Mouse (Mus musculus): ENCODE data around the gene Ppp1cc. TPM values are rescaled to one million over a fixed set of nuclear protein-coding genes. Genes with fewer than 3 reads are reported as not detected.

Ppp1cc gene
- polyA plus RNA-seq, 1 experiment from 2014 or later: 97.9 TPM

DNA sequence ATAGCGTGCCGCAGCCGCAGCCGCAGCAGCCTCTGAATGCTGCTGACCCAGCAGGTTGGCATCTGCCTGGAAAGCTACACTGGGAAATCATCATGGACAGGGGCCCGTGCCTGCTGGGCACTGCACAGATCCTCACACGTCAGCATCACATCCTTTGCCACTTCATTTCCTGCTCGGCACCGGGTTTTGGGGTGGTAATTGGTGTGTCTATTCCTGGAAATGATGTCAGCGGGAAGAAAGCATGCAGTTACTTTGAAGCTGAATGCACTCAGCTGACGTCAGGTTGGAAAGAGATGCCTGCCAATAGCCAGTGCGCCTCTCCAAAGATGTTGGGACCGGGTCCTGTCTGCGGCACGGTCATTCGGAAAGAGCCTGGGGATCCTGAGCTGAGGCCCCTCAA, 14.5 kb upstream of the Ppp1cc start:
- Histone ChIP-seq H3K9me3 (ENCODE audit: low read length) (no peaks in the 10 kb centered on the region), H3K27ac (ENCODE audit: low read depth) (no peak overlapping the region), H3K9ac (replicated peaks) (no peak overlapping the region), H3K4me3 (ENCODE audit: low read depth, low read length) (no peak overlapping the region), H3K4me1 (ENCODE audit: insufficient read depth) (peaks cover 14% of the 10 kb centered on the region), H3K4me2 (ENCODE audit: low read depth, low read length) (no peak overlapping the region), H3K27me3 (ENCODE audit: insufficient read depth, low read length) (no peaks in the 10 kb centered on the region), H3K36me3 (replicated peaks; ENCODE audit: insufficient read depth, low read length) (no peaks in the 10 kb centered on the region)
- ATAC-seq (no peak), DNase-seq (no peak)
- TF ChIP-seq EP300 (IDR thresholded peaks at IDR 0.05; ENCODE audit: low read depth) (no peak), CTCF (IDR thresholded peaks at IDR 0.05; ENCODE audit: low read depth) (no peak)
- 76% methylated on average over 15 of the region's 15 CpGs for WGBS (ENCODE audit: insufficient replicate concordance)

DNA sequence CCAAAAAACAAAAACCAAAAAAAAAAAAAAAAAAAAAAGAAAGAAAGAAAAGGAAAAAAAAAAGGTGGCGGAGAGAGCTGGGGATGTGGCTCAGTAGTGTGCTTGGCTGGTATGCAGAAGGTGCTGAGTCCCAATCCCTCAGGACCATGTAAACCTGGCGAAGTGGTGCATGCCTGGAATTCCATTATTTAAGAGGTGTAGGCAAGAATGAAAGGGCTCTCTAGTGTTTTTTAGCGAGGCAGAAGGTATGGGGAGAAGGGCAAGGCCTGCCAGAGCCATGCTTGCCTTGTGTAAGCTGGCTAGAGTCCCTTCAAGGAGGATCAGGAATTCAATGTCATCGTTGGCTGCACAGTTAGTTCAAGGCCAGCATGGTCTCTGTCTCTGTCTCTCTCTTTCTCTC, 13.3 kb upstream of the Ppp1cc start:
- Histone ChIP-seq H3K4me3 (ENCODE audit: low read depth, low read length) (peak overlapping the region; percentile 51; the same call in 1 of the 2 replicates), H3K4me2 (ENCODE audit: low read depth, low read length) (peak overlapping the region; percentile 75), H3K27ac (ENCODE audit: low read depth) (peak overlapping the region; percentile 92), H3K36me3 (replicated peaks; ENCODE audit: insufficient read depth, low read length) (no peaks in the 10 kb centered on the region), H3K9me3 (ENCODE audit: low read length) (no peaks in the 10 kb centered on the region), H3K9ac (replicated peaks) (no peak overlapping the region; the same call in 1 of the 2 replicates), H3K4me1 (ENCODE audit: insufficient read depth) (peaks cover 14% of the 10 kb centered on the region), H3K27me3 (ENCODE audit: insufficient read depth, low read length) (no peaks in the 10 kb centered on the region)
- no peak for ATAC-seq
- no peak for DNase-seq
- WGBS (ENCODE audit: insufficient replicate concordance): 70% methylated on average over 4 of the region's 4 CpGs
- TF ChIP-seq CTCF (IDR thresholded peaks at IDR 0.05; ENCODE audit: low read depth) (no peak), EP300 (IDR thresholded peaks at IDR 0.05; ENCODE audit: low read depth) (no peak)

GRCm38 (mm10) chr5:122145381-122146055, 12.6 kb upstream of the Ppp1cc start:
- DNase-seq (peak; percentile 73), ATAC-seq (peak; percentile 82)

DNA sequence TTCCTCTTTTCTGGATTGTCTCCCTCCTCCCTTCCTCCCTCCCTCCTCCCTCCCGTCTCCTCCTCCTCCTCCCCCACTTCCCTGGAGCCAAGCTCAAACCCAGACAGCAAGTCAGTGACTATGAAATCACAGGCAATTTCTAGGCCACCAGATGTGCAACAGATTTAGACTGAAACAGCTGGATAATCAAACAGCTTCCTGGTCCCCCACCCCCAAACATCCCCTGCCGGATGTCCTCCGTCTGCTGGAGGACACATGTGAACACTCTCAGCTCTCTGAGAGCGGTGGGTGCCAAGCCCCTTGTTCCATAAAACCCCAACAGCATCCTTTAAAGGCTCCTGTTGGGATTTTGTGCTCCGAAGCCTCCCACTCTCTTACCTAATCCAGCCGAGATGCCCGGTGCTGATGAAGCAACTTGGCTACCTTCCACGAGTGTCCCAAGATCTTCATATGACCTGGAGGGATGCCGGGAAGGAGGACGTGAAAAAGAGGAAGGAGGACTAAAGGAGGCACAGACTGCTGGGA, 12.0 kb upstream of the Ppp1cc start:
- Histone ChIP-seq H3K27ac (ENCODE audit: low read depth) (peak overlapping the region; percentile 92), H3K27me3 (ENCODE audit: insufficient read depth, low read length) (no peaks in the 10 kb centered on the region), H3K9ac (replicated peaks) (no peak overlapping the region), H3K4me2 (ENCODE audit: low read depth, low read length) (peak overlapping the region; percentile 75), H3K9me3 (ENCODE audit: low read length) (no peaks in the 10 kb centered on the region), H3K4me3 (ENCODE audit: low read depth, low read length) (0 out of 2 replicates have a peak overlapping the region, but pooled peaks have one; percentile 51), H3K36me3 (replicated peaks; ENCODE audit: insufficient read depth, low read length) (no peaks in the 10 kb centered on the region), H3K4me1 (ENCODE audit: insufficient read depth) (peaks cover 14% of the 10 kb centered on the region)
- ATAC-seq (peak; percentile 22; the same call in 1 of the 2 replicates), DNase-seq (peak; percentile 39)
- no peak for TF ChIP-seq EP300 (IDR thresholded peaks at IDR 0.05; ENCODE audit: low read depth)
- no peak for TF ChIP-seq CTCF (IDR thresholded peaks at IDR 0.05; ENCODE audit: low read depth)
- WGBS (ENCODE audit: insufficient replicate concordance): 13% methylated on average over 10 of the region's 10 CpGs

More at GRCm38 (mm10) chr5:122145381-122146055, 12.6 kb upstream of the Ppp1cc start:
- Histone ChIP-seq H3K9me3 (ENCODE audit: low read length) (no peaks in the 10 kb centered on the region), H3K4me1 (ENCODE audit: insufficient read depth) (peaks cover 14% of the 10 kb centered on the region), H3K27me3 (ENCODE audit: insufficient read depth, low read length) (no peaks in the 10 kb centered on the region), H3K4me2 (ENCODE audit: low read depth, low read length) (peak overlapping the region; percentile 75), H3K4me3 (ENCODE audit: low read depth, low read length) (peak overlapping the region; percentile 51), H3K36me3 (replicated peaks; ENCODE audit: insufficient read depth, low read length) (no peaks in the 10 kb centered on the region), H3K9ac (replicated peaks) (peak overlapping the region; percentile 46), H3K27ac (ENCODE audit: low read depth) (peak overlapping the region; percentile 92)
- TF ChIP-seq CTCF (IDR thresholded peaks at IDR 0.05; ENCODE audit: low read depth): peak; percentile 16; the same call in 1 of the 2 replicates
- TF ChIP-seq EP300 (IDR thresholded peaks at IDR 0.05; ENCODE audit: low read depth): no peak
- WGBS (ENCODE audit: insufficient replicate concordance): 24% methylated on average over 15 of the region's 15 CpGs

DNA sequence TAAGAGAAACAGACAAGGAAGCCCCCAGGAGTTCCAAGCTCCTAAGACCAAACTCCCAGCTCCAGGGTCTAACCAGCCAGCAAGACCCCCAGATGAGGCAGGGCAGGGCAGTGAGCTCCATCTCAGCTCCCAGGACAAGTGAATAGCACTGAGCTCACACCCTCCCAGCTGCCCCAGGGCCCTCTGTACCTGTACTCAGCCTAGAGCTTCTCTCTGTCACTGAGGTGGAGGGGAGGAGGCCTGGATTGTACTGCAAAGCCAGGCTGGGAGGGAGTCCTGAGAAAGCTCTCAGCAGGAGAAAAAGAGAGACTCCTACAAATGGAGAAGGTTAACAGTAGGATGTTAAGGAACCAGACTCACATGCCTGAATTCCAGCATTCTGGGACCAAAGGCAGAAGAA, 11.5 kb upstream of the Ppp1cc start:
- no peak for TF ChIP-seq EP300 (IDR thresholded peaks at IDR 0.05; ENCODE audit: low read depth)
- no peak for TF ChIP-seq CTCF (IDR thresholded peaks at IDR 0.05; ENCODE audit: low read depth)
- peak overlapping the region; percentile 75; the same call in 1 of the 2 replicates for H3K4me2 ChIP-seq (ENCODE audit: low read depth, low read length)
- H3K4me3 ChIP-seq (ENCODE audit: low read depth, low read length): no peak overlapping the region
- H3K27ac ChIP-seq (ENCODE audit: low read depth): peak overlapping the region; percentile 92
- H3K27me3 ChIP-seq (ENCODE audit: insufficient read depth, low read length): no peaks in the 10 kb centered on the region
- no peak overlapping the region for H3K9ac ChIP-seq (replicated peaks)
- H3K4me1 ChIP-seq (ENCODE audit: insufficient read depth): peaks cover 14% of the 10 kb centered on the region
- no peak for ATAC-seq
- no peak for DNase-seq
- no peaks in the 10 kb centered on the region for H3K9me3 ChIP-seq (ENCODE audit: low read length)
- H3K36me3 ChIP-seq (replicated peaks; ENCODE audit: insufficient read depth, low read length): no peaks in the 10 kb centered on the region

GRCm38 (mm10) chr5:122148107-122148506, 10.0 kb upstream of the Ppp1cc start:
- ATAC-seq (no peak), DNase-seq (no peak)
- no peaks in the 10 kb centered on the region for H3K9me3 ChIP-seq (ENCODE audit: low read length)
- H3K4me2 ChIP-seq (ENCODE audit: low read depth, low read length): no peak overlapping the region
- TF ChIP-seq EP300 (IDR thresholded peaks at IDR 0.05; ENCODE audit: low read depth): no peak
- TF ChIP-seq CTCF (IDR thresholded peaks at IDR 0.05; ENCODE audit: low read depth): no peak
- no peak overlapping the region for H3K27ac ChIP-seq (ENCODE audit: low read depth)
- H3K27me3 ChIP-seq (ENCODE audit: insufficient read depth, low read length): no peaks in the 10 kb centered on the region
- no peak overlapping the region for H3K9ac ChIP-seq (replicated peaks)
- no peaks in the 10 kb centered on the region for H3K36me3 ChIP-seq (replicated peaks; ENCODE audit: insufficient read depth, low read length)
- no peak overlapping the region for H3K4me3 ChIP-seq (ENCODE audit: low read depth, low read length)
- H3K4me1 ChIP-seq (ENCODE audit: insufficient read depth): peaks cover 14% of the 10 kb centered on the region
- WGBS (ENCODE audit: insufficient replicate concordance): 67% methylated on average over 1 of the region's 1 CpGs
